10 mouse cellular contexts compared by ENCODE assay signal in the genomic region with DNA sequence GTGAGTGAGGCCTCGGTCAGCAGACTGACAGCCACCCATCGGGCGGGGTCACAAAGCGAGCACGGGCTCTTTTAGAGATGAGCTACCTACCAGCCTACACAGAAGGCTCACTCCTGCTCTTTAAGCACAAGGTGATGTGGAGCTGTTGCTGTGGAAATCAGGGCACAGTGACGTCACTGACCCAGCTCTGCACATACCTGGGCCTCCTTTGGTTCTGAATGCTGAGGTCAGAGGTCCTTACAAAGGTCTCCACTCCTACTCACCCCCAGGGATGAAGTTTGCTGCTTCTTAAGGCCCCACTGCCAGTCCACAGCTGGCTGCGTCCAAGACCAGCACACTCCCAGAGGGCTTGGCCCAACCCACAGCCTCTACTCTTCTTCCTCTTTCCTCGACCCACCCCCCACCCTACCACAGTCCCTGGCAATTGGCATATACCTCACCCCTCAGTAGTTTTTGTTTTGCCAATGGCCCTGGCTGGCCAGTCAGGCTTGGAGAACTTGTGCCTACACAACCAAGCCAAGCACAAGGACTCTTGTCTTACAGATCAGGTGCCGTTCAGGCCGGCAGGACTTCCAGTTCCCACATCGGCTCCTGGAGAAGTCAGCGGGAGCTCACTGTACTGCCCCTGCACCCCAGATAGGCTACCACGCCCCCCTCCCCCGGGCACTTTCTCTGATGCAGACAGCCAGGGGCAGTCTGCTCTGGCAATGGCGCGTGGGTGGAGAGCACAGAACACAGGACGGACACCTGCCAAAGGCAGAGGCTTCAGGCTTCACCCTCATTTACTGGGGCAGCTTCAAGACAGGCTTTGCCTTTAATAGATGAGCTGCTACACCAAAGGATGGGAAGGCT. TPM values are rescaled to one million over a fixed set of nuclear protein-coding genes. Genes with fewer than 3 reads are reported as not detected.
DNase-seq lines count a peak whose midpoint lies in the region; ATAC-seq and TF ChIP-seq lines count a peak whose summit lies in the region.
"Had no signal": no experiment of that assay in that cellular context is flagged by ENCODE, and none has a peak within 500 bp of the region (broad histone marks: within the 10 kb centered on the region; RNA-seq: fewer than 3 reads in every experiment).

No protein-coding gene starts in this region.

- peaks cover 8% of the 10 kb centered on the region for H3K4me1 ChIP-seq in bone marrow, adult 2 months (ENCODE audit: control insufficient read depth, insufficient read depth, low read length)
- H3K4me1 ChIP-seq in limb, embryonic 12.5 days (replicated peaks), result peaks cover 35% of the 10 kb centered on the region

- 29% methylated on average over 17 of the region's 17 CpGs for WGBS in bone marrow, adult 2 months
- 71% methylated on average over 17 of the region's 17 CpGs for WGBS in limb, embryonic 12.5 days

- H3K9me3 ChIP-seq in limb, embryonic 12.5 days, result no peaks in the 10 kb centered on the region

- peak overlapping the region; percentile 72 for H3K27ac ChIP-seq in left cerebral cortex, adult 2 months
- H3K27ac ChIP-seq in bone marrow, adult 2 months (ENCODE audit: control insufficient read depth, insufficient read depth, low read depth, low read length, poor library complexity), result peak overlapping the region; percentile 76
- H3K27ac ChIP-seq in limb, embryonic 12.5 days, result peak overlapping the region; percentile 66
- H3K27ac ChIP-seq: heart, adult 2 months had no signal

- peaks cover 3% of the 10 kb centered on the region; the same call in 1 of the 2 replicates for H3K27me3 ChIP-seq in limb, embryonic 12.5 days

- TF ChIP-seq CTCF in left cerebral cortex, adult 2 months (IDR thresholded peaks at IDR 0.05), result no peak
- no peak for TF ChIP-seq CTCF in bone marrow, adult 2 months (IDR thresholded peaks at IDR 0.05; ENCODE audit: control insufficient read depth, insufficient read depth, low read length)

- no peak overlapping the region for H3K4me3 ChIP-seq in left cerebral cortex, adult 2 months
- H3K4me3 ChIP-seq in bone marrow, adult 2 months (replicated peaks; ENCODE audit: control insufficient read depth, low read depth, low read length), result peak overlapping the region; percentile 19
- H3K4me3 ChIP-seq in limb, embryonic 12.5 days (replicated peaks), result no peak overlapping the region
- H3K4me3 ChIP-seq: heart, adult 2 months; myocyte had no signal

- intact Hi-C loops in left cerebral cortex, adult 2 months (cut with DNase I), result loop anchor here (2.0 kb wide), 2 partner anchors 14 to 122 kb away; a partner anchor contains a TSS

- ATAC-seq in limb, embryonic 12.5 days (ENCODE audit: insufficient number of reproducible peaks, insufficient read depth, low FRiP score, low TSS enrichment, low read depth), result no peak

- no peak overlapping the region for H3K9ac ChIP-seq in limb, embryonic 12.5 days (replicated peaks)

- H3K4me2 ChIP-seq in limb, embryonic 12.5 days, result no peak overlapping the region

- peak; percentile 46 to 48 for DNase-seq in left cerebral cortex, adult 2 months (ENCODE audit: extremely low spot score in 1 of 2, low spot score in 2 of 2)
- no peak for DNase-seq in left cerebral cortex, adult 11 months (ENCODE audit: low spot score)
- peak; percentile 54 for DNase-seq in CD4-positive helper T cell, adult 2 months (ENCODE audit: low read depth, low spot score)
- no peak for DNase-seq in ovary, postnatal 10 days (ENCODE audit: low spot score)
- DNase-seq in embryo, embryonic 10 days (ENCODE audit: low spot score), result no peak
- no peak for DNase-seq in c-Kit-positive CD71-positive TER-119-positive erythroid progenitor cells, embryonic 14.5 days (ENCODE audit: low spot score)

- no peak for TF ChIP-seq POLR2A in bone marrow, adult 2 months (IDR thresholded peaks at IDR 0.05; ENCODE audit: borderline replicate concordance, control insufficient read depth, low read depth, low read length)

- H3K36me3 ChIP-seq in limb, embryonic 12.5 days, result peaks cover 26% of the 10 kb centered on the region

RNA-seq across cellular contexts. Expression of a gene that starts 14.1 kb away (rescaled TPM):
- 100 to 1,000 TPM; 244 to 247 TPM for total RNA-seq in left cerebral cortex, adult 2 months (2021)
- 20.1 and 34.8 TPM in 2 replicates for polyA plus RNA-seq in bone marrow, adult 2 months (2011; ENCODE audit: insufficient read depth, insufficient read length, low replicate concordance, missing spikeins)
- polyA plus RNA-seq in limb, embryonic 12.5 days (2016; fragmentation: Nextera tagmentation; extraction: Ambion mirVana), result 48.8 and 58.0 TPM in 2 replicates

RNA-seq across cellular contexts. Expression of a gene that starts 39.2 kb away (rescaled TPM):
- 10 to 100 TPM; 56.2 to 65.9 TPM for total RNA-seq in left cerebral cortex, adult 2 months (2021)
- polyA plus RNA-seq in bone marrow, adult 2 months (2011; ENCODE audit: insufficient read depth, insufficient read length, low replicate concordance, missing spikeins), result 3.6 and 11.0 TPM in 2 replicates
- 26.0 and 28.8 TPM in 2 replicates for polyA plus RNA-seq in limb, embryonic 12.5 days (2016; fragmentation: Nextera tagmentation; extraction: Ambion mirVana)

RNA-seq across cellular contexts. Expression of a gene that starts 41.8 kb away (rescaled TPM):
- total RNA-seq in left cerebral cortex, adult 2 months (2021), result 10 to 100 TPM; 19.8 to 21.3 TPM
- polyA plus RNA-seq in bone marrow, adult 2 months (2011; ENCODE audit: insufficient read depth, insufficient read length, low replicate concordance, missing spikeins), result 4.6 and 8.5 TPM in 2 replicates
- polyA plus RNA-seq in limb, embryonic 12.5 days (2016; fragmentation: Nextera tagmentation; extraction: Ambion mirVana), result 22.4 and 23.5 TPM in 2 replicates

RNA-seq across cellular contexts. Expression of a gene that starts 55.8 kb away (rescaled TPM):
- 10 to 100 TPM; 25.9 to 26.2 TPM for total RNA-seq in left cerebral cortex, adult 2 months (2021)
- 25.9 and 26.5 TPM in 2 replicates for polyA plus RNA-seq in bone marrow, adult 2 months (2011; ENCODE audit: insufficient read depth, insufficient read length, low replicate concordance, missing spikeins)
- 10.3 and 10.8 TPM in 2 replicates for polyA plus RNA-seq in limb, embryonic 12.5 days (2016; fragmentation: Nextera tagmentation; extraction: Ambion mirVana)

Comparison
In these comparisons a context has a peak if more than half of its experiments do, and no peak if none do; other contexts are left out.
1. DNase-seq: peak in left cerebral cortex, adult 2 months (2 of 2) and CD4-positive helper T cell, adult 2 months (single experiment); none in left cerebral cortex, adult 11 months (single experiment), ovary, postnatal 10 days (single experiment), embryo, embryonic 10 days (single experiment) and c-Kit-positive CD71-positive TER-119-positive erythroid progenitor cells, embryonic 14.5 days (single experiment).
2. Peak in every context shown above with its lines, with median percentiles within 50 percentile points of each other: H3K27ac ChIP-seq.